Mouse (Mus musculus) liver, postnatal 0 days (tissue): Measurements from ENCODE around the gene Pxmp4.

Experiments used
- CTCF ChIP-seq: sonication (generic); IDR thresholded peaks from 2 replicates; pipeline ENCODE4 v1.5.1; 2016; ENCODE audit warnings: antibody characterized with exemption, low read depth
- EP300 ChIP-seq: IDR thresholded peaks from 2 replicates; pipeline ENCODE4 v1.6.1; 2016; ENCODE audit warnings: antibody characterized with exemption, low read depth, mild to moderate bottlenecking

- TF ChIP-seq CTCF (no peak), EP300 (no peak)
Measured at GRCm38 (mm10) chr2:154609050-154609767, 5.7 kb upstream of the Pxmp4 start.
